Mouse (Mus musculus) testis, adult 2 months (tissue): ENCODE measurements at regions not wholly inside any gene's neighbourhood (a gene's known extent, or its start where the extent isn't known, plus 50 kb on each side); places are given as distances from the start of the nearest gene placed in this dataset.

Experiments used
- CTCF ChIP-seq: fragments of 200-500 bp; IDR thresholded peaks from 2 replicates; pipeline ENCODE4 v1.5.1; 2012; ENCODE audit warnings: low read depth, mild to moderate bottlenecking, inconsistent platforms, low read length, moderate library complexity; ENCODE audit not compliant: control insufficient read depth, insufficient read depth, insufficient replicate concordance
- POLR2A ChIP-seq: fragments of 200-500 bp; IDR thresholded peaks from 2 replicates; pipeline ENCODE4 v1.6.1; 2012; ENCODE audit warnings: low read depth, mild to moderate bottlenecking, inconsistent platforms, low read length, moderate library complexity; ENCODE audit not compliant: control insufficient read depth

DNA sequence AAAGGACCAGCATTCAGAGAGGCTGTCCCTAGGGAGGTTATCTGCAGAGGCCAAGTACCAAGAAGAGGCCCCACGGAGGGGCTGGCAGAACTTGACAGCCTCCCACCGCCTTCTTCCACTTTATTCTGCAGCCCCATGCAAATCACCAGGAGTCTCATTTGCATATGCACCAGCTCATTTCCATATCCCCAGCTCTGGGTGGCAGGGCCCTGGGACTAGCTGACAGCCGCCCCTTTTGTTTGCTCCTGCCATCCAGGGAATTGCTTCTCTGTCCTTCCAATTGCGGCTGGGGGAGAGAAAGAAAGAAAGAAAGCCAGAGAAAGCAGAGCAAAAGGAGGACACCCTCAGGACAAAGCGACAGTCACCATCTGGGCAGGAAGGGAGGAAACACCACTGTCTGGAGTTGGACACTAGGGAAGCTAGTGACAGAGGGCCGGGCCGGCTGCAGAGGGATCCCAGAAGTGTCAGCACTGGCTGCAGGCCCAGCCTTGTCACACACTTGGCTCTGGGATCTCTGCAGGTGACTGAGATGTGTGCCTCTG is 102.4 kb downstream of the Mn1 start:
- TF ChIP-seq POLR2A (no peak), CTCF (no peak)
